Mouse (Mus musculus) bone marrow macrophage, adult 2 months (primary cell): ENCODE results near the gene Thap4.

Experiments used
- CTCF ChIP-seq: IDR thresholded peaks from 2 replicates; pipeline ENCODE4 v1.5.1; 2012; ENCODE audit warnings: low read depth, mild to moderate bottlenecking, low read length, moderate library complexity
- POLR2A ChIP-seq: IDR thresholded peaks from 2 replicates; pipeline ENCODE4 v1.6.1; 2012; ENCODE audit warnings: mild to moderate bottlenecking, low read depth, low read length, borderline replicate concordance

- no peak for TF ChIP-seq POLR2A
- no peak for TF ChIP-seq CTCF
Measured at GRCm38 (mm10) chr1:93735859-93736258, 18.8 kb downstream of the Thap4 start.
